Mouse (Mus musculus) lung, postnatal 0 days (tissue): Measurements from ENCODE around the gene Muc5ac.

ENCODE experiments used
- CTCF ChIP-seq: IDR thresholded peaks from 2 replicates; pipeline ENCODE4 v1.5.1; 2016; ENCODE audit warnings: antibody characterized with exemption, mild to moderate bottlenecking
- EP300 ChIP-seq: IDR thresholded peaks from 2 replicates; pipeline ENCODE4 v1.6.1; 2016; ENCODE audit warnings: antibody characterized with exemption, mild to moderate bottlenecking, control low read depth

DNA sequence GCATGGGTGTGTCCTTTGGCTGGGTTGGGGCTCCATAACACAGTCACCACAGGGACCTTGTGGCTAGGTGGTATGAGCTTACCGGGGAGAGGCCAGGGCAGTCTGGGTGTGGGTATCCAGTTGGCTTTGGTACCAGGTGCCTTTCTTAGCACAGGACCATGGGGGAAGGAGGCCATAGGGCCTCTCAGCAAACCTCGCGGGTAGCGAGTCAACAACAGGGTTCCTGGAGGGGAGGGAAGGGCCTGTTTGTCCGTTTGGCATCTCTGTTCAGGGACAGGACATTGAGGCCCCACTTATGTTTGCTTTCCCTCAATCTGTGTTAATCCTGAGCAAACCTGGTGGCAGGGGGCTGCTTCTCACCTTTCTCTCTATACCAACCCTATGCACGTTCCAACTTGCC lies 34.9 kb downstream of the Muc5ac start:
- TF ChIP-seq CTCF (no peak), EP300 (no peak)
